Mouse (Mus musculus): Measurements from ENCODE around the gene Rnf4. TPM values are rescaled to one million over a fixed set of nuclear protein-coding genes. Genes with fewer than 3 reads are reported as not detected.
A peak's percentile ranks its signal among the peaks of the same experiment; 100 is the strongest.

The Rnf4 gene
- polyA plus RNA-seq, 1 experiment from 2014 or later = 158 TPM

GRCm38 (mm10) chr5:34298061-34298460 is 38.0 kb upstream of the Rnf4 start:
- H3K9ac ChIP-seq (ENCODE audit: low read length) = no peak overlapping the region
- H3K4me2 ChIP-seq (ENCODE audit: low read depth, low read length) = no peak overlapping the region
- H3K27ac ChIP-seq (ENCODE audit: low read length) = no peak overlapping the region
- no peak overlapping the region for H3K4me3 ChIP-seq (ENCODE audit: low read length)
- WGBS = 54% methylated on average over 4 of the region's 4 CpGs
- H3K9me3 ChIP-seq (ENCODE audit: control insufficient read depth, low read length) = no peaks in the 10 kb centered on the region
- no peaks in the 10 kb centered on the region for H3K4me1 ChIP-seq (replicated peaks; ENCODE audit: control insufficient read depth, insufficient read depth, low read length)
- no peak for ATAC-seq (ENCODE audit: low read depth)
- no peaks in the 10 kb centered on the region for H3K36me3 ChIP-seq (ENCODE audit: control insufficient read depth, insufficient read depth, low read length)
- H3K27me3 ChIP-seq (ENCODE audit: control insufficient read depth, insufficient read depth, low read depth, low read length) = no peaks in the 10 kb centered on the region

GRCm38 (mm10) chr5:34298937-34299535 is 37.1 kb upstream of the Rnf4 start:
- H3K27ac ChIP-seq (ENCODE audit: low read length) = no peak overlapping the region
- H3K4me2 ChIP-seq (ENCODE audit: low read depth, low read length) = no peak overlapping the region
- H3K9ac ChIP-seq (ENCODE audit: low read length) = no peak overlapping the region
- ATAC-seq (ENCODE audit: low read depth) = no peak
- H3K27me3 ChIP-seq (ENCODE audit: control insufficient read depth, insufficient read depth, low read depth, low read length) = no peaks in the 10 kb centered on the region
- no peaks in the 10 kb centered on the region for H3K9me3 ChIP-seq (ENCODE audit: control insufficient read depth, low read length)
- no peaks in the 10 kb centered on the region for H3K4me1 ChIP-seq (replicated peaks; ENCODE audit: control insufficient read depth, insufficient read depth, low read length)
- H3K36me3 ChIP-seq (ENCODE audit: control insufficient read depth, insufficient read depth, low read length) = no peaks in the 10 kb centered on the region
- WGBS = 74% methylated on average over 10 of the region's 10 CpGs
- no peak overlapping the region for H3K4me3 ChIP-seq (ENCODE audit: low read length)

DNA sequence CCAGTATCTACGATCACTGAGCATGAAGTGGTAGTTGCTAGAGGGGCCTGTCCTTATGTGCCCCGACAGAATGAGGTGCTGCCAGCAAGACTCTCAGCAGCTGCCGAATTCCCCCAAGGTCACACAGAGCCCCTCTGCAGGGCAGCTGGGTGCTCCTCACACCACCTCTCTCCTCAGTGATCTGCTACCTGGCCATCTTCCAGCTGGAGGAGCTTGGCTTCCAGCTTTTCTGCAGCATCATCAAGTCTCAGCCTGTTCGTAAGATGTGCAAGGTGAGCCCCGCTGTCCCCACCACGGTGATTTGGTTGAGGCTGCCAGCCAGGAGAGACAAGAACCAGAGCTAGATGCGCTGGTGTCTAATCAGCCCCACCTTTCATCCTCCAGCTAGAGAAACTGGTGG is 33.7 kb upstream of the Rnf4 start:
- no peaks in the 10 kb centered on the region for H3K4me1 ChIP-seq (replicated peaks; ENCODE audit: control insufficient read depth, insufficient read depth, low read length)
- no peaks in the 10 kb centered on the region for H3K27me3 ChIP-seq (ENCODE audit: control insufficient read depth, insufficient read depth, low read depth, low read length)
- no peak for ATAC-seq (ENCODE audit: low read depth)
- no peak overlapping the region for H3K4me2 ChIP-seq (ENCODE audit: low read depth, low read length)
- WGBS = 65% methylated on average over 7 of the region's 7 CpGs
- no peak overlapping the region for H3K4me3 ChIP-seq (ENCODE audit: low read length)
- no peak overlapping the region for H3K27ac ChIP-seq (ENCODE audit: low read length)
- no peak overlapping the region for H3K9ac ChIP-seq (ENCODE audit: low read length)
- no peaks in the 10 kb centered on the region for H3K9me3 ChIP-seq (ENCODE audit: control insufficient read depth, low read length)
- no peaks in the 10 kb centered on the region for H3K36me3 ChIP-seq (ENCODE audit: control insufficient read depth, insufficient read depth, low read length)

DNA sequence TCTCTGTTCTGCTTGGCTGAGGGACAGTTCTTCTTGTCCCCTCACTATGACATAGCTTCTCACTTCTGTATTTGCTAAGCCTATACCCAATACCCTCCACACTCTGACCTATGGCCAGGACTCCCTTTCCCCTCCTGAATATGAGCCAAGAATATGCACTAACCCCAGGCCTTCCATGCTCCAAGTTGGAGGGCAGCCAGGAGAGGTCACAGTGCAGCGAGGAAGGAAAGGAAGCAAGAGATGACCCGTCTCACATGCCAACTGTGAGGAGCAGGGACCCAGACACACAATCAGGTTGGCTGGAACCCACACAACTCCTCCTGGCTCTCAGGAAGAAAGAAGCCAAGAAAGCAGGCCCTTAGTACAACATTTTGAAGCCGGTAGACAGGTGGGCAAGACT is 27.1 kb upstream of the Rnf4 start:
- H3K9ac ChIP-seq (ENCODE audit: low read length) = no peak overlapping the region
- no peaks in the 10 kb centered on the region for H3K4me1 ChIP-seq (replicated peaks; ENCODE audit: control insufficient read depth, insufficient read depth, low read length)
- H3K27ac ChIP-seq (ENCODE audit: low read length) = no peak overlapping the region
- WGBS = 60% methylated on average over 3 of the region's 3 CpGs
- no peaks in the 10 kb centered on the region for H3K9me3 ChIP-seq (ENCODE audit: control insufficient read depth, low read length)
- no peak overlapping the region for H3K4me3 ChIP-seq (ENCODE audit: low read length)
- H3K36me3 ChIP-seq (ENCODE audit: control insufficient read depth, insufficient read depth, low read length) = no peaks in the 10 kb centered on the region
- no peak for ATAC-seq (ENCODE audit: low read depth)
- H3K4me2 ChIP-seq (ENCODE audit: low read depth, low read length) = no peak overlapping the region
- H3K27me3 ChIP-seq (ENCODE audit: control insufficient read depth, insufficient read depth, low read depth, low read length) = no peaks in the 10 kb centered on the region

- WGBS = 45% methylated on average over 2 of the region's 2 CpGs
- no peak overlapping the region for H3K4me3 ChIP-seq (ENCODE audit: low read length)
- H3K27me3 ChIP-seq (ENCODE audit: control insufficient read depth, insufficient read depth, low read depth, low read length) = no peaks in the 10 kb centered on the region
- no peaks in the 10 kb centered on the region for H3K36me3 ChIP-seq (ENCODE audit: control insufficient read depth, insufficient read depth, low read length)
- H3K27ac ChIP-seq (ENCODE audit: low read length) = no peak overlapping the region
- no peaks in the 10 kb centered on the region for H3K9me3 ChIP-seq (ENCODE audit: control insufficient read depth, low read length)
- no peak for ATAC-seq (ENCODE audit: low read depth)
- no peak overlapping the region for H3K4me2 ChIP-seq (ENCODE audit: low read depth, low read length)
- H3K4me1 ChIP-seq (replicated peaks; ENCODE audit: control insufficient read depth, insufficient read depth, low read length) = no peaks in the 10 kb centered on the region
- no peak overlapping the region for H3K9ac ChIP-seq (ENCODE audit: low read length)
These were observed 16.5 kb upstream of the Rnf4 start for GRCm38 (mm10) chr5:34319491-34320034.

DNA sequence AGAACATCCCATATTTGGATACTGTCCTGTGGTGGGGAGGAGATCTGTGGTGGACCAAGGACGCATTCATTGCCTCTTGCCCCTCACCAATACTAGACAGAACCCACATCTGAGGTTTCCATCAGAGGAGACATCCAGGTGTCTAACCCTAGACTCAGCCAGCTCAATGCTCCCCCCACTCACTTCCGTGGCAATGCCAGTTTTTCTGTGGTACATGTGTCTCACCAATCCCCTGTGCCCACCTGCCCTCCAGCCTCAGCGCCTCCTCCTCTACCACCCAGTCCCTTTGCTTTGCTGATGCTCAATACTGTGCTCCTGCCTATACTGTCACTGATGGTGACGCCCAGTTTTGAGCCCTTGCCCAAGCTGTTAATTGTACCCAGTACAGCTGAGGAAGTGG is 14.9 kb upstream of the Rnf4 start:
- no peaks in the 10 kb centered on the region for H3K36me3 ChIP-seq (ENCODE audit: control insufficient read depth, insufficient read depth, low read length)
- H3K4me3 ChIP-seq (ENCODE audit: low read length) = no peak overlapping the region
- ATAC-seq (ENCODE audit: low read depth) = no peak
- no peaks in the 10 kb centered on the region for H3K9me3 ChIP-seq (ENCODE audit: control insufficient read depth, low read length)
- peaks cover under 1% of the 10 kb centered on the region; the same call in 1 of the 2 replicates for H3K4me1 ChIP-seq (replicated peaks; ENCODE audit: control insufficient read depth, insufficient read depth, low read length)
- no peak overlapping the region for H3K4me2 ChIP-seq (ENCODE audit: low read depth, low read length)
- H3K27ac ChIP-seq (ENCODE audit: low read length) = no peak overlapping the region
- 78% methylated on average over 4 of the region's 4 CpGs for WGBS
- H3K9ac ChIP-seq (ENCODE audit: low read length) = no peak overlapping the region
- no peaks in the 10 kb centered on the region for H3K27me3 ChIP-seq (ENCODE audit: control insufficient read depth, insufficient read depth, low read depth, low read length)

- H3K9ac ChIP-seq (ENCODE audit: low read length) = no peak overlapping the region
- H3K27me3 ChIP-seq (ENCODE audit: control insufficient read depth, insufficient read depth, low read depth, low read length) = no peaks in the 10 kb centered on the region
- no peak overlapping the region for H3K4me2 ChIP-seq (ENCODE audit: low read depth, low read length)
- no peak for ATAC-seq (ENCODE audit: low read depth)
- no peaks in the 10 kb centered on the region for H3K9me3 ChIP-seq (ENCODE audit: control insufficient read depth, low read length)
- H3K4me3 ChIP-seq (ENCODE audit: low read length) = no peak overlapping the region
- H3K27ac ChIP-seq (ENCODE audit: low read length) = no peak overlapping the region
- peaks cover 6% of the 10 kb centered on the region for H3K4me1 ChIP-seq (replicated peaks; ENCODE audit: control insufficient read depth, insufficient read depth, low read length)
- H3K36me3 ChIP-seq (ENCODE audit: control insufficient read depth, insufficient read depth, low read length) = no peaks in the 10 kb centered on the region
These were observed 10.8 kb upstream of the Rnf4 start for GRCm38 (mm10) chr5:34325286-34325685.

GRCm38 (mm10) chr5:34326249-34326691 is 9.8 kb upstream of the Rnf4 start:
- Histone ChIP-seq H3K27ac (ENCODE audit: low read length) (no peak overlapping the region), H3K4me1 (replicated peaks; ENCODE audit: control insufficient read depth, insufficient read depth, low read length) (peaks cover 6% of the 10 kb centered on the region), H3K4me3 (ENCODE audit: low read length) (no peak overlapping the region), H3K9me3 (ENCODE audit: control insufficient read depth, low read length) (no peaks in the 10 kb centered on the region), H3K9ac (ENCODE audit: low read length) (peak overlapping the region; percentile 68; the same call in 1 of the 2 replicates), H3K4me2 (ENCODE audit: low read depth, low read length) (peak overlapping the region; percentile 74; the same call in 1 of the 2 replicates), H3K27me3 (ENCODE audit: control insufficient read depth, insufficient read depth, low read depth, low read length) (no peaks in the 10 kb centered on the region), H3K36me3 (ENCODE audit: control insufficient read depth, insufficient read depth, low read length) (no peaks in the 10 kb centered on the region)
- 12% methylated on average over 4 of the region's 4 CpGs for WGBS
- ATAC-seq (ENCODE audit: low read depth) = peak; percentile 48; the same call in 1 of the 2 replicates

DNA sequence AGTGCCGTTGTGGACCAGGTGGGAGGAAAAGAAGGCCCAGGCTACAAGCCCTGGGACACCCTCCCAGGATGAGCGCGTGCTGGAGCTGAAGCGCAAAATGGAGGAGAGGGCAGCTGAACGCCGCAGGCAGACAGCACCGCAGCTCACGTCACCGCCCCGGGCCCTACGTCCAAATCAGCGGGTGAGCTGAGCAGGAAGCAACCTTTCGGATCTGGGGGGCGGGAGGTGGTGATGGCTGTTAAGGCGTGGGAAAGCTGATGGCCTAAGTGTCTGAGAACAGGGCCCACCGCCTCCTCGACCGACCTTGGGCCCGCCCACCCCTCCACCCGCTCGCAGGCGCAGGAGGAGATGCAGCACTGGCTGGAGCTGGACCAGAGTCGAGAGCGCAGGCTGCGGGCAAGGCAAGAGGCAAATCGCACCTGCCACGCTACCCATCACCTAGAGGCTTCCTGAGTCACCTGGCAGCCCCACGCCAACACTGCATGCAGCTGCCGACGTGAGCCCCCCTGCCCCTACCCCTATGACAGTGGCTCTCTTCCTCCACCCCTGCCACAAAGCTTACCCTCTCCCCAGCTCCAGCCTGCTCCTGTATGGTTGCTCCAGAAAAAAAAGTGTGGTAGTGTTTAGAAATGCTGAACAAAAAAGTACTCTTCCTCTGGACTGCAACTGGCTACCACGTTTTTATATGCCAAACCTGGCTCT is 9.1 kb upstream of the Rnf4 start:
- Histone ChIP-seq H3K27me3 (ENCODE audit: control insufficient read depth, insufficient read depth, low read depth, low read length) (no peaks in the 10 kb centered on the region), H3K4me1 (replicated peaks; ENCODE audit: control insufficient read depth, insufficient read depth, low read length) (peaks cover 6% of the 10 kb centered on the region), H3K4me3 (ENCODE audit: low read length) (peak overlapping the region; percentile 44), H3K27ac (ENCODE audit: low read length) (no peak overlapping the region), H3K4me2 (ENCODE audit: low read depth, low read length) (peak overlapping the region; percentile 74), H3K9ac (ENCODE audit: low read length) (peak overlapping the region; percentile 68), H3K36me3 (ENCODE audit: control insufficient read depth, insufficient read depth, low read length) (no peaks in the 10 kb centered on the region), H3K9me3 (ENCODE audit: control insufficient read depth, low read length) (no peaks in the 10 kb centered on the region)
- 7% methylated on average over 31 of the region's 31 CpGs for WGBS
- peak; percentile 67 for ATAC-seq (ENCODE audit: low read depth)

All from lung, embryonic 16.5 days (tissue).